ENCODE assay signal across 9 mouse cellular contexts in genomic region chr6:48538841-48539737, GRCm38 (mm10). TPM values are rescaled to one million over a fixed set of nuclear protein-coding genes. Genes with fewer than 3 reads are reported as not detected.
DNase-seq lines count a peak whose midpoint lies in the region; ATAC-seq and TF ChIP-seq lines count a peak whose summit lies in the region.
"Had no signal": no experiment of that assay in that cellular context is flagged by ENCODE, and none has a peak within 500 bp of the region (broad histone marks: within the 10 kb centered on the region; RNA-seq: fewer than 3 reads in every experiment).

No protein-coding gene starts in this region.

- ATAC-seq in cerebellum, adult (ENCODE audit: insufficient number of reproducible peaks, low FRiP score, low TSS enrichment) = no peak
- ATAC-seq in heart, postnatal 0 days (ENCODE audit: insufficient read depth, low read depth) = no peak
- peak; percentile 81 for ATAC-seq in megakaryocyte progenitor cell, adult 5-6 weeks (replicated peaks; ENCODE audit: poor library complexity)

- H3K4me3 ChIP-seq in heart, postnatal 0 days (ENCODE audit: low read depth, low read length) = no peak overlapping the region

- peak; percentile 77 for TF ChIP-seq CTCF in heart, postnatal 0 days (IDR thresholded peaks at IDR 0.05; ENCODE audit: low read depth)

- H3K36me3 ChIP-seq in heart, postnatal 0 days (replicated peaks; ENCODE audit: control insufficient read depth, insufficient read depth, low read length) = no peaks in the 10 kb centered on the region

- H3K9ac ChIP-seq in heart, postnatal 0 days (replicated peaks; ENCODE audit: low read depth, low read length) = no peak overlapping the region

- H3K4me1 ChIP-seq in heart, postnatal 0 days (ENCODE audit: control insufficient read depth, insufficient read depth) = peaks cover 6% of the 10 kb centered on the region; the same call in 1 of the 2 replicates

- TF ChIP-seq EP300 in heart, postnatal 0 days (IDR thresholded peaks at IDR 0.05; ENCODE audit: low read depth) = no peak

- 70% methylated on average over 4 of the region's 5 CpGs for WGBS in heart, postnatal 0 days

- H3K27me3 ChIP-seq in heart, postnatal 0 days (ENCODE audit: control insufficient read depth, insufficient read depth, low read length) = no peaks in the 10 kb centered on the region; the same call in 1 of the 2 replicates

- peak; percentile 78 for DNase-seq in cerebellum, adult 11 months
- DNase-seq in adrenal gland, adult 2 months = peak; percentile 77
- DNase-seq in embryo, embryonic 9.5 days (ENCODE audit: extremely low spot score) = peak; percentile 73
- peak; percentile 82 for DNase-seq in heart, postnatal 0 days (ENCODE audit: low spot score)
- DNase-seq in layer of hippocampus, adult 9-11 months = peak; percentile 89
- DNase-seq in right cerebral cortex, postnatal 25 days = peak; percentile 49

- H3K27ac ChIP-seq in heart, postnatal 0 days (ENCODE audit: low read depth) = no peak overlapping the region

- H3K9me3 ChIP-seq in heart, postnatal 0 days (replicated peaks; ENCODE audit: control insufficient read depth, low read length) = no peaks in the 10 kb centered on the region

- H3K4me2 ChIP-seq in heart, postnatal 0 days (ENCODE audit: low read depth, low read length) = no peak overlapping the region

RNA-seq across cellular contexts. Expression of gene Atp6v0e2, which starts 1.7 kb away (rescaled TPM):
- 10 to 100 TPM; 70.7 to 78.4 TPM for total RNA-seq in adrenal gland, adult 2 months (2021)
- 182 and 183 TPM in 2 replicates for polyA plus RNA-seq in adrenal gland, adult 2 months (2012; rRNA removed)
- 10.5 and 17.2 TPM in 2 replicates for total RNA-seq in heart, postnatal 0 days (2014; rRNA removed; ENCODE audit: low replicate concordance)
- polyA plus RNA-seq in heart, postnatal 0 days (2015; fragmentation: Nextera tagmentation; extraction: Ambion mirVana) = 13.0 and 15.4 TPM in 2 replicates
- not detected in 2 replicates for total RNA-seq in megakaryocyte progenitor cell, adult 5-6 weeks (2015)
- total RNA-seq in megakaryocyte progenitor cell, adult 5-6 weeks (2017) = not detected in 2 replicates

RNA-seq across cellular contexts. Expression of gene Lrrc61, which starts 15.5 kb away (rescaled TPM):
- total RNA-seq in adrenal gland, adult 2 months (2021) = 10 to 100 TPM; 30.8 to 45.1 TPM
- polyA plus RNA-seq in adrenal gland, adult 2 months (2012; rRNA removed) = 32.4 and 33.3 TPM in 2 replicates
- 3.9 and 7.6 TPM in 2 replicates for total RNA-seq in heart, postnatal 0 days (2014; rRNA removed; ENCODE audit: low replicate concordance)
- polyA plus RNA-seq in heart, postnatal 0 days (2015; fragmentation: Nextera tagmentation; extraction: Ambion mirVana) = 3.8 and 5.8 TPM in 2 replicates
- total RNA-seq in megakaryocyte progenitor cell, adult 5-6 weeks (2015) = 8.0 and 11.6 TPM in 2 replicates
- total RNA-seq in megakaryocyte progenitor cell, adult 5-6 weeks (2017) = 4.9 and 6.3 TPM in 2 replicates

RNA-seq across cellular contexts. Expression of gene Rarres2, which starts 33.5 kb away (rescaled TPM):
- total RNA-seq in adrenal gland, adult 2 months (2021) = 100 to 1,000 TPM in 1 of 2 experiments, 10 to 100 TPM in 1; 73.4 to 101 TPM
- 29.3 and 41.8 TPM in 2 replicates for polyA plus RNA-seq in adrenal gland, adult 2 months (2012; rRNA removed)
- total RNA-seq in heart, postnatal 0 days (2014; rRNA removed; ENCODE audit: low replicate concordance) = 56.8 and 72.8 TPM in 2 replicates
- 65.7 and 71.8 TPM in 2 replicates for polyA plus RNA-seq in heart, postnatal 0 days (2015; fragmentation: Nextera tagmentation; extraction: Ambion mirVana)
- total RNA-seq in megakaryocyte progenitor cell, adult 5-6 weeks (2015) = not detected in 2 replicates
- not detected in 2 replicates for total RNA-seq in megakaryocyte progenitor cell, adult 5-6 weeks (2017)

RNA-seq across cellular contexts. Expression of gene Gm45021, which starts 50.3 kb away (rescaled TPM):
- not detected for total RNA-seq in adrenal gland, adult 2 months (2021)
- not detected in 2 replicates for polyA plus RNA-seq in adrenal gland, adult 2 months (2012; rRNA removed)
- not detected in 2 replicates for total RNA-seq in heart, postnatal 0 days (2014; rRNA removed; ENCODE audit: low replicate concordance)
- not detected in 2 replicates for polyA plus RNA-seq in heart, postnatal 0 days (2015; fragmentation: Nextera tagmentation; extraction: Ambion mirVana)
- total RNA-seq in megakaryocyte progenitor cell, adult 5-6 weeks (2015) = not detected in 2 replicates
- not detected in 2 replicates for total RNA-seq in megakaryocyte progenitor cell, adult 5-6 weeks (2017)
- total RNA-seq: layer of hippocampus, adult 8-10 months had no signal

RNA-seq across cellular contexts. Expression of gene Repin1, which starts 54.6 kb away (rescaled TPM):
- total RNA-seq in adrenal gland, adult 2 months (2021) = 10 to 100 TPM; 55.6 to 67.5 TPM
- polyA plus RNA-seq in adrenal gland, adult 2 months (2012; rRNA removed) = 127 and 152 TPM in 2 replicates
- 49.7 and 50.3 TPM in 2 replicates for total RNA-seq in heart, postnatal 0 days (2014; rRNA removed; ENCODE audit: low replicate concordance)
- polyA plus RNA-seq in heart, postnatal 0 days (2015; fragmentation: Nextera tagmentation; extraction: Ambion mirVana) = 16.6 and 17.5 TPM in 2 replicates
- 7.7 and 11.2 TPM in 2 replicates for total RNA-seq in megakaryocyte progenitor cell, adult 5-6 weeks (2015)
- 10.0 and 16.6 TPM in 2 replicates for total RNA-seq in megakaryocyte progenitor cell, adult 5-6 weeks (2017)

Comparison
In these comparisons a context has a peak if more than half of its experiments do, and no peak if none do; other contexts are left out.
1. RNA of gene Atp6v0e2, which starts 1.7 kb away (total RNA-seq): 70.7 to 78.4 TPM in adrenal gland, adult 2 months and 10.5 to 17.2 TPM in heart, postnatal 0 days; not detected in megakaryocyte progenitor cell, adult 5-6 weeks; every median in the first group is over 10 times any median in the second.
2. RNA of gene Rarres2, which starts 33.5 kb away (total RNA-seq): 73.4 to 101 TPM in adrenal gland, adult 2 months and 56.8 to 72.8 TPM in heart, postnatal 0 days; not detected in megakaryocyte progenitor cell, adult 5-6 weeks; every median in the first group is over 10 times any median in the second.
3. Peak in every context shown above with its lines, with median percentiles within 50 percentile points of each other: DNase-seq.